Mouse (Mus musculus): ENCODE data around the gene Lsm2. TPM values are rescaled to one million over a fixed set of nuclear protein-coding genes. Genes with fewer than 3 reads are reported as not detected.
A peak's percentile ranks its signal among the peaks of the same experiment; 100 is the strongest.
"Not testable (repeated sequence)": the region's sequence is repeated elsewhere in the genome, so short reads cannot be mapped to it uniquely, and the experiment has no call there.

Gene Lsm2
- polyA plus RNA-seq, 1 experiment from 2014 or later: 215 TPM

DNA sequence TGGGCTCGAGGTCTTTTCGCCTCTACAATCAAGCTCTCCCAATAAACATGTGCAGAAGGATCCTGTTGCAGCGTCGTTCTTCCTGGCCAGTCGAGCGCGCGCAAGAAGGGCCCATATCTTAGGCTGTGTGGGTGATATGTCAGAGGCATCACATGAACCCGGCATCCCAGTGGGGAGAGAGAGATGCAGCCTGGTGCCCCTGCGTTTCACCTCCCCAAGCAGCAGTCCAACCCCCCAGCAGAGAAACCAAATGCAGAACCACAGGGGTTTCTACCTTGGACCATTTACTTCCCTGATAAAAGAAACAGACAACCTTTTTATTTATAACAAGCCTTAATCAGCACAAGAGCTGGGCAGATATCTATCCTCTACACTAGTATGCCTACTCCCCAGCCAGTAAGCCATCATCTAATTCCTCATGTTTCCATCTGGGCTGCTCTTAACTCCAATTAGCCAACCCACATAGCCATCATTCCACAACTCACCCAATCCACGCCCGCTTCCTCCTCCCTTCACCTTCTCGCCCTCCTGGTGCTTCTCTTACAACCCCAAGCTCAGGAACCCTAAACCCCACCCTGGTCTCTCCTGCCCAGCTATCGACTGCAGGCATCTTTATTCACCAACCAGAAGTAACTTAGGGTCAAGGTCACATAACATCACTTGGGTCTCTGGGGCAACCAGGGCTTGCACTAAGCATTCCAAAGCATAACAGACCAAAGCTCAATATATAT, 14.9 kb downstream of the Lsm2 start:
- H3K27me3 ChIP-seq (replicated peaks): no peaks in the 10 kb centered on the region
- ATAC-seq: no peak
- 71% methylated on average over 13 of the region's 14 CpGs for WGBS (ENCODE audit: insufficient replicate concordance)
- peak overlapping the region; percentile 96 for H3K27ac ChIP-seq
- no peaks in the 10 kb centered on the region; the same call in 1 of the 2 replicates for H3K9me3 ChIP-seq (replicated peaks)
- peaks cover 55% of the 10 kb centered on the region for H3K36me3 ChIP-seq
- peak overlapping the region; percentile 97 for H3K4me3 ChIP-seq
- H3K9ac ChIP-seq: peak overlapping the region; percentile 87
- peak overlapping the region; percentile 99 for H3K4me2 ChIP-seq
- peaks cover 45% of the 10 kb centered on the region for H3K4me1 ChIP-seq

- WGBS (ENCODE audit: insufficient replicate concordance): 75% methylated on average over 5 of the region's 5 CpGs
- peak overlapping the region; percentile 99 for H3K4me2 ChIP-seq
- peaks cover 48% of the 10 kb centered on the region for H3K4me1 ChIP-seq
- H3K4me3 ChIP-seq: peak overlapping the region; percentile 97
- peak overlapping the region; percentile 87 for H3K9ac ChIP-seq
- H3K36me3 ChIP-seq: peaks cover 51% of the 10 kb centered on the region
- no peak for ATAC-seq
- no peaks in the 10 kb centered on the region for H3K27me3 ChIP-seq (replicated peaks)
- peak overlapping the region; percentile 96 for H3K27ac ChIP-seq
- H3K9me3 ChIP-seq (replicated peaks): no peaks in the 10 kb centered on the region; the same call in 1 of the 2 replicates
Observed at GRCm38 (mm10) chr17:34997142-34997483, 15.5 kb downstream of the Lsm2 start.

GRCm38 (mm10) chr17:34998526-34999430, 17.1 kb downstream of the Lsm2 start:
- WGBS (ENCODE audit: insufficient replicate concordance): 75% methylated on average over 15 of the region's 15 CpGs
- peak overlapping the region; percentile 97 for H3K4me3 ChIP-seq
- no peaks in the 10 kb centered on the region for H3K27me3 ChIP-seq (replicated peaks)
- peak overlapping the region; percentile 87 for H3K9ac ChIP-seq
- peak overlapping the region; percentile 99 for H3K4me2 ChIP-seq
- peaks cover 48% of the 10 kb centered on the region for H3K36me3 ChIP-seq
- H3K4me1 ChIP-seq: peaks cover 65% of the 10 kb centered on the region
- H3K27ac ChIP-seq: peak overlapping the region; percentile 96
- ATAC-seq: no peak
- no peaks in the 10 kb centered on the region; the same call in 1 of the 2 replicates for H3K9me3 ChIP-seq (replicated peaks)

- Histone ChIP-seq H3K36me3 (peaks cover 58% of the 10 kb centered on the region), H3K4me2 (peak overlapping the region; percentile 99), H3K9ac (peak overlapping the region; percentile 99), H3K4me3 (peak overlapping the region; percentile 97), H3K27ac (peak overlapping the region; percentile 98), H3K4me1 (peaks cover 78% of the 10 kb centered on the region)
- H3K9me3 ChIP-seq (replicated peaks); H3K27me3 ChIP-seq (replicated peaks): not testable (repeated sequence)
- WGBS (ENCODE audit: insufficient replicate concordance): 5% methylated on average over 31 of the region's 32 CpGs
- ATAC-seq: peak; percentile 27
Observed at GRCm38 (mm10) chr17:34999871-35000716, 18.4 kb downstream of the Lsm2 start.

- peak within 1 kb of the TSS; percentile 99 for H3K9ac ChIP-seq
- H3K4me1 ChIP-seq: peaks cover 73% of the 10 kb centered on the region
- H3K36me3 ChIP-seq: peaks cover 61% of the 10 kb centered on the region
- no peaks in the 10 kb centered on the region for H3K27me3 ChIP-seq (replicated peaks)
- H3K4me3 ChIP-seq: peak within 1 kb of the TSS; percentile 97
- under 1% methylated on average over 81 of the region's 83 CpGs for WGBS (ENCODE audit: insufficient replicate concordance)
- H3K27ac ChIP-seq: peak within 1 kb of the TSS; percentile 98
- no peaks in the 10 kb centered on the region; the same call in 1 of the 2 replicates for H3K9me3 ChIP-seq (replicated peaks)
- peak within 1 kb of the TSS; percentile 99 for H3K4me2 ChIP-seq
- ATAC-seq: peak; percentile 81
Observed at GRCm38 (mm10) chr17:35000717-35001451, 19.2 kb downstream of the Lsm2 start, which contains the start of gene Vars. TSS of gene Vars (plus strand) at chr17:35000987.

GRCm38 (mm10) chr17:35001452-35002152, 19.9 kb downstream of the Lsm2 start:
- peak; percentile 12; the same call in 1 of the 2 replicates for ATAC-seq

DNA sequence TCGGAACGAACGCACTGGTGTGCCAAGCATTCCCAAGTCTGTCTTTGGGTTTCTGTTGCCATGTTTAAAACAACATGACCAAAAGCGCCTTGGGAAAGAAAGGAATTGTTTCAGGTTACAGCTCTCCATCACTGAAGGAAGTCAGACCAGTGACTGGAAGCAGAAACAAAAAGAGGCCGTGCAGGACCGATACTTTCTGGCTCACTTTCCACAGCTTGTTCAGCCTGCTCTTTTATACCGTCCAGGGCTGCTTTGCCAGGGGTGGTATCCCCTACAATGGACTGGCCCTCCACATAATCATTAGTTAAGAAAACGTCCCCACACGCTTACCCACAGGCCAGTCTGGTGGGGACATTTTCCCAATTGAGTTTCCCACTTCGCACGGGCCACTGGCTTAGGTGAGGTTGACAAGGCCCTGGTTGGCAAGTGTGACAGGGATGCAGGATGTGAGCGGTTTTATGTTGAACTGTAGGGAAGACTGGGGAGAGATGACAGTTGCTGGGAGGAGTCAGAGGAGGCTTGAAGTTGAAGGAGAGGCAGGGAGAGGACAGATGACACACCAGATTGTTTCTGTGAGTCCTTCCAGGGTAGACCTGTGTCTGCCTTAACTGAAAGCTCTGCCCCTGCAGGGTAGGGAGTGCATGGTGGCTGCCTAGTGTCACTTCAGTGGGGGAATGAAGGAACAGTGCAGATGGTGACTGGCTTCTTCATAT, 20.6 kb downstream of the Lsm2 start:
- WGBS (ENCODE audit: insufficient replicate concordance): 3% methylated on average over 12 of the region's 12 CpGs
- Histone ChIP-seq H3K9me3 (replicated peaks) (no peaks in the 10 kb centered on the region; the same call in 1 of the 2 replicates), H3K9ac (peak overlapping the region; percentile 99), H3K4me1 (peaks cover 61% of the 10 kb centered on the region), H3K27ac (peak overlapping the region; percentile 98), H3K27me3 (replicated peaks) (no peaks in the 10 kb centered on the region), H3K4me3 (peak overlapping the region; percentile 97), H3K4me2 (peak overlapping the region; percentile 99), H3K36me3 (peaks cover 63% of the 10 kb centered on the region)
- peak; percentile 38 for ATAC-seq

More at GRCm38 (mm10) chr17:35001452-35002152, 19.9 kb downstream of the Lsm2 start:
- Histone ChIP-seq H3K9me3 (replicated peaks) (no peaks in the 10 kb centered on the region; the same call in 1 of the 2 replicates), H3K27me3 (replicated peaks) (no peaks in the 10 kb centered on the region), H3K4me2 (peak overlapping the region; percentile 99), H3K9ac (peak overlapping the region; percentile 99), H3K4me1 (peaks cover 68% of the 10 kb centered on the region), H3K36me3 (peaks cover 63% of the 10 kb centered on the region), H3K4me3 (peak overlapping the region; percentile 97), H3K27ac (peak overlapping the region; percentile 98)
- under 1% methylated on average over 35 of the region's 35 CpGs for WGBS (ENCODE audit: insufficient replicate concordance)

DNA sequence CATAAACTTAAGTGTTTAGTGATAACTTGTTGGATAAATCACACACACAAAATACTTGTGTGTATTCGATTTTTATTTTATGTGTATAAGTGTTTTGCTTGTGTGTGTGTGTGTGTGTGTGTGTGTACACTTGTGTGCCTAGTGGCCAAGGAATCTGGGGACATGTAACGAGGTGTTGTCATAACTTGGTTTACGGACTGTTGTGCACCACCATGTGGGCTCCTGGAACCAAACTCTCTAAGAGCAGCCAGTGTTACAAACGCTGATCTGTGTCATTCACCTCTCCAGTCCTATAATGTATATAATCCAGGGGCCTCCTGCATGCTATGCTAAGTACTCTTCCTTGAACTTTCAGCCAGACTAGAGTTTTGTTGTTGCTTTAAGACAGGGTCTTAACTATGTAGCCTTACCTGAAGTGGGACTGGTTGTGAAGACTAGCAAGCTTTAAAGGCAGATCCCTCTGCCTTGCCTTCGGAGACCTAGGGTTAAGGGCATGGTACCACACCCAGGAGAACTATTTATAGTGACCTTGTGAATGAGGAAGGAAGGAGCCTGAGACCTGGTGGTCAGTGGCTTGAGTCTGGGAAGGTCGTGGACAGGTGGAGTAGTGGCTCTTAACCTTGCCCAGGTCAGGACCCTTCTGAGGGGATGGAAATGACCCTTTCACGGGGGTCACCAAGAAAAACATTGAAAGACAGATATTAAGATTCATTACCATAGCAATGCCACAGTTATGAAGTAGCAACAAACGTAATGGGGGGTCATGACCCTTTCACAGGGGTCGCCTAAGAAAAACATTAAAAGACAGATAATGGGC, 21.6 kb downstream of the Lsm2 start:
- Histone ChIP-seq H3K27me3 (replicated peaks) (no peaks in the 10 kb centered on the region), H3K4me1 (peaks cover 52% of the 10 kb centered on the region), H3K9ac (peak overlapping the region; percentile 99), H3K9me3 (replicated peaks) (no peaks in the 10 kb centered on the region), H3K4me3 (peak overlapping the region; percentile 97), H3K4me2 (peak overlapping the region; percentile 99), H3K27ac (peak overlapping the region; percentile 98), H3K36me3 (peaks cover 63% of the 10 kb centered on the region)
- no peak for ATAC-seq
- 39% methylated on average over 9 of the region's 9 CpGs for WGBS (ENCODE audit: insufficient replicate concordance)

DNA sequence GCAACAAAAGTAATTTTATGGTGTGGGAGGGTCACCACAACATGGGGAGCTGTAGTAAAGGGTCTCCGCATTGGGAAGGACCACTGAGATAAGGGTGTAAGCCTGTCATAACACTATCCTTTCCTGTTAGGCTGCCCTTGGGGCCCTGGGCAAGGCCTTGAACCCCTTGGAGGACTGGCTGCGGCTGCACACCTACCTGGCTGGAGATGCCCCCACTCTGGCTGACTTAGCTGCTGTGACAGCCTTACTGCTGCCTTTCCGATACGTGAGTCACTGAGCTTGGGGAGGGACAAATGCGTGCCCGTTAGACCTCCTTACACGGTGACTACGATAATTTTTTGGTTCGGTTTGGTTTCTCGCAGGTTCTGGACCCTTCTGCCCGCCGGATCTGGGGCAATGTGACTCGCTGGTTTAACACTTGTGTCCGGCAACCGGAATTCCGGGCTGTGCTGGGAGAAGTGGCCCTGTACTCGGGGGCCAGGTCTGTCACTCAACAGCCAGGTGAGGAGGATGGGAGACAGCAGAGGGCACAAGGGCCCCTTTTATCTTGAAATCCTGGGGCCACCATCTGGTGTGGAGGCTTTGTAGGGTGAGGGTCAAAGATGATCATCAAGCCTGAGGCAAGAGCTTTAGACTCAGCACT, 22.5 kb downstream of the Lsm2 start:
- Histone ChIP-seq H3K9me3 (replicated peaks) (no peaks in the 10 kb centered on the region), H3K4me2 (peak overlapping the region; percentile 99), H3K4me1 (peaks cover 42% of the 10 kb centered on the region), H3K4me3 (no peak overlapping the region), H3K27ac (peak overlapping the region; percentile 61), H3K36me3 (peaks cover 63% of the 10 kb centered on the region), H3K9ac (peak overlapping the region; percentile 99; the same call in 1 of the 2 replicates), H3K27me3 (replicated peaks) (no peaks in the 10 kb centered on the region)
- ATAC-seq: no peak
- 81% methylated on average over 17 of the region's 17 CpGs for WGBS (ENCODE audit: insufficient replicate concordance)
